Mouse (Mus musculus) midbrain, embryonic 13.5 days (tissue): ENCODE measurements at regions not wholly inside any gene's neighbourhood (a gene's known extent, or its start where the extent isn't known, plus 50 kb on each side); places are given as distances from the start of the nearest gene placed in this dataset.

Experiments used
- ATAC-seq: fragments of 200-750 bp; cut with Nextera tagmentation; 2 replicates; pipeline ENCODE4 v1.8.0; 2017; ENCODE audit warnings: mild to moderate bottlenecking, moderate TSS enrichment, moderate library complexity
- H3K27ac ChIP-seq: fragments of 300-500 bp; sonication (generic); 2 replicates; pipeline ENCODE4 v1.5.1; 2015; ENCODE audit warnings: inconsistent platforms, mild to moderate bottlenecking, moderate library complexity
- H3K27me3 ChIP-seq: fragments of 300-500 bp; sonication (generic); 2 replicates; pipeline ENCODE4 v1.6.1; 2015; ENCODE audit warnings: mild to moderate bottlenecking, inconsistent platforms
- H3K36me3 ChIP-seq: fragments of 300-500 bp; sonication (generic); 2 replicates; pipeline ENCODE4 v1.6.1; 2015; ENCODE audit warnings: mild to moderate bottlenecking, inconsistent platforms
- H3K4me1 ChIP-seq: fragments of 300-500 bp; sonication (generic); replicated peaks from 2 replicates; pipeline ENCODE4 v1.6.1; 2015; ENCODE audit warnings: inconsistent platforms
- H3K4me2 ChIP-seq: fragments of 300-500 bp; sonication (generic); replicated peaks from 2 replicates; pipeline ENCODE4 v1.6.1; 2015; ENCODE audit warnings: moderate library complexity, mild to moderate bottlenecking, inconsistent platforms
- H3K4me3 ChIP-seq: fragments of 300-500 bp; sonication (generic); replicated peaks from 2 replicates; pipeline ENCODE4 v1.5.1; 2015; ENCODE audit warnings: mild to moderate bottlenecking, inconsistent platforms
- H3K9ac ChIP-seq: fragments of 300-500 bp; sonication (generic); replicated peaks from 2 replicates; pipeline ENCODE4 v1.6.1; 2015; ENCODE audit warnings: mild to moderate bottlenecking, inconsistent platforms
- H3K9me3 ChIP-seq: fragments of 300-500 bp; sonication (generic); 2 replicates; pipeline ENCODE4 v1.6.1; 2016; ENCODE audit warnings: mild to moderate bottlenecking, inconsistent platforms
- WGBS: fragments of 180-500 bp; shearing (Covaris S2); methylation state at CpG from one replicate; pipeline ENCODE4 v1.1.7; 2015; 5-methylcytosine and 5-hydroxymethylcytosine counted together

DNA sequence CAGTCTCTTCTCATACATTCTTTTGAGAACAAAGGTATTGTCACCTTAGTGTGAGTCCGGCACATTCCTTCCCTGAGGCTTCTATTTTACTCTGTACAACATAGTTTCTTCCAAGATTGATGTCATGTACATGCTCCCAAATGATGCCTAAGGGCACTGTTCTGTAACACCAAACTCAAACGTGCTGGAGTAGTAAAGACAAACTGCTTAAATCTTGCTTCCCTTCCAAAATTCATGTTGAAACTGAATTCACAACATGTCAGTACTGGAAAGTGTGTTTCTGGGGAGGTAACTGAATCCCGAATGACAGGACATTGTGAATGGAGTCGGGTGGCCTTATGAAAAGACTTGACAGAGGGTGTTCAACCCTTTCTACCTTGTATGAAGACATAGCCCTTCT, 848.8 kb upstream of the Lrrc6 start:
- WGBS: 81% methylated on average over 4 of the region's 4 CpGs
- no peaks in the 10 kb centered on the region for H3K27me3 ChIP-seq
- ATAC-seq: no peak
- H3K4me1 ChIP-seq: no peaks in the 10 kb centered on the region
- no peaks in the 10 kb centered on the region for H3K36me3 ChIP-seq
- H3K9ac ChIP-seq: no peak overlapping the region
- no peaks in the 10 kb centered on the region for H3K9me3 ChIP-seq
- H3K4me3 ChIP-seq: no peak overlapping the region
- no peak overlapping the region for H3K4me2 ChIP-seq
- H3K27ac ChIP-seq: no peak overlapping the region

- H3K4me3 ChIP-seq: no peak overlapping the region
- 86% methylated on average over 7 of the region's 7 CpGs for WGBS
- H3K27me3 ChIP-seq: no peaks in the 10 kb centered on the region
- H3K36me3 ChIP-seq: no peaks in the 10 kb centered on the region
- no peak overlapping the region for H3K27ac ChIP-seq
- ATAC-seq: no peak
- no peaks in the 10 kb centered on the region for H3K4me1 ChIP-seq
- no peaks in the 10 kb centered on the region for H3K9me3 ChIP-seq
- H3K4me2 ChIP-seq: no peak overlapping the region
- H3K9ac ChIP-seq: no peak overlapping the region
These were observed 844.8 kb upstream of the Lrrc6 start for GRCm38 (mm10) chr15:67345179-67346148.

- H3K36me3 ChIP-seq: no peaks in the 10 kb centered on the region
- H3K27ac ChIP-seq: no peak overlapping the region
- ATAC-seq: no peak
- 84% methylated on average over 3 of the region's 3 CpGs for WGBS
- H3K4me1 ChIP-seq: no peaks in the 10 kb centered on the region
- no peak overlapping the region for H3K4me3 ChIP-seq
- no peaks in the 10 kb centered on the region for H3K27me3 ChIP-seq
- no peak overlapping the region for H3K9ac ChIP-seq
- no peaks in the 10 kb centered on the region for H3K9me3 ChIP-seq
- no peak overlapping the region for H3K4me2 ChIP-seq
These were observed 841.3 kb upstream of the Lrrc6 start for GRCm38 (mm10) chr15:67342050-67342449.

- no peak for ATAC-seq
- no peak overlapping the region for H3K27ac ChIP-seq
- no peak overlapping the region for H3K4me3 ChIP-seq
- H3K4me2 ChIP-seq: no peak overlapping the region
- H3K36me3 ChIP-seq: no peaks in the 10 kb centered on the region
- H3K9me3 ChIP-seq: no peaks in the 10 kb centered on the region
- no peaks in the 10 kb centered on the region for H3K27me3 ChIP-seq
- H3K9ac ChIP-seq: no peak overlapping the region
- no peaks in the 10 kb centered on the region for H3K4me1 ChIP-seq
- 94% methylated on average over 5 of the region's 5 CpGs for WGBS
These were observed 836.3 kb upstream of the Lrrc6 start for GRCm38 (mm10) chr15:67337040-67337395.

DNA sequence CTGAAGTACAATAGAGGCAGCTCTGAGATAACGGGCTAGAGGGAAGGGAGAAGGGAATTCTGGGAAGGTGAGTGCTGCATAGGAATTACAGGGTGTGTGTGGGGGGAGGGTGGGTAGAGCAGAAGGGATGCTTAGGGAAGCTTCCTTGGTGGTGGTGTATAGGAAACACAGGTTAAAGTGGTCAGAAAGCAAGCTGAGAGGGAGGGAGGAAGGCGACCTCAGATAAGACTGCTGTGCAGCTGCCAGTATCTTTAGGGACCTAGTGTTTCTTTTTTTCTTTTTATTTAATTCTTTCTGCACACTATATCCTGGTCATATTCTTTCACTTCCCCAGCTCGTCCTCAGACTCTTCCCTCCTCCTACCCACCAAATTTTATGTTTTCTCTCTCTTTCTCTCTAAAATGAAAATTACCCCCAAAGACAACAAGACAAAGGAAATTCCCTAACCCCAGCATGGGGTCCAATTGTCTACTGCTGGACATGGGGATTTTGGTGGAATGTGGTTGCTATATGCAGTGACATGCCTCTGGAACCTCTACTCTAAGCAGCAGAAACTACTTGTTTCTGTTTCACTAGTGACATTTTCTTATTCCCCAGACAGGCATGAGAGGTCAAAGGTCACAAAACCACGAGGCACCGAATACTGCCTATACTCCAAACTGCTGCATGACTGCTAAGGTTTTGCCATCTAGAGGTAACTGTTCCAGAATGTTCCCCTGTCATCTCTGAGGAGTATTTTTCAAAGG, 835.8 kb upstream of the Lrrc6 start:
- Histone ChIP-seq H3K36me3 (no peaks in the 10 kb centered on the region), H3K9ac (no peak overlapping the region), H3K4me2 (no peak overlapping the region), H3K4me3 (no peak overlapping the region), H3K9me3 (no peaks in the 10 kb centered on the region), H3K27ac (no peak overlapping the region), H3K4me1 (no peaks in the 10 kb centered on the region), H3K27me3 (no peaks in the 10 kb centered on the region)
- 55% methylated on average over 5 of the region's 5 CpGs for WGBS
- no peak for ATAC-seq

DNA sequence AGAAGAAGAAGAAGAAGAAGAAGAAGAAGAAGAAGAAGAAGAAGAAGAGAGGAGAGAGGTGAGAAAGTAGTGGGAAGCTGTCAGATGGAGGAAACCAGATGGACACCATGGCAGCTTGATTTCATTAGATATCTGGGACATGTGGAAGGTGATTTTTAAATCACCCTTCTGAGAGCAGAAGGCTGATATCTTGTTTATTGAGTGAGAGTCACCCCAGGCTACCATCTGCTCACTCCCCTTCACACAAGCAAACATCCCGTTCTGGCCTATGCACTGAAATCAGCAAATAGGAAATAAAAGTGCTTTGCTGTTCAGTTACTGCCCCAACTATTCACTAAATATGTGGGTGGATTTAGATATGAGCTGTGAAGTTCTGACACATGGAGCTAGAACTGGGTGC, 831.8 kb upstream of the Lrrc6 start:
- Histone ChIP-seq H3K27ac (no peak overlapping the region), H3K9me3 (no peaks in the 10 kb centered on the region), H3K9ac (no peak overlapping the region), H3K4me1 (no peaks in the 10 kb centered on the region), H3K36me3 (no peaks in the 10 kb centered on the region), H3K4me2 (no peak overlapping the region), H3K27me3 (no peaks in the 10 kb centered on the region), H3K4me3 (no peak overlapping the region)
- WGBS: 85% methylated on average over 1 of the region's 1 CpGs
- ATAC-seq: no peak

DNA sequence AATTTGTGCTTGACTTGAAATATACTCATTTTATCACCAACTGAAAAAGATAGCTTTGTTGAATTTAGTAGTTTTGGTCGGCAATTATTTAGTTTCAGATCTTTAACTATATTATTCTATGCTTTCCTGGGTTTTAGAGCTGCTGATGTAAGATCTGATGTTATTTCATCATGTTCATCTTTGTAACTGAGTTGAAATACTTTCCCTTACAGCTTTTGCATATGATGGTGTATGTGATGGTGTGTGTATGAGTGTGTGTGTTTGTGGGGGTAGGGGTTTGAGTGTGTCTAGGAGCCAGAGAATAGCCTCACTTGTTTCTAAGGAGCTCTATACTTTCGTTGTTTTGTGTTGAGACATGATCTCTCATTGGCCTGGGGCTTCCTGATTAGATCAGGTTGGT, 819.6 kb upstream of the Lrrc6 start:
- H3K9ac ChIP-seq: no peak overlapping the region
- no peak overlapping the region for H3K4me3 ChIP-seq
- H3K27me3 ChIP-seq: no peaks in the 10 kb centered on the region
- H3K9me3 ChIP-seq: no peaks in the 10 kb centered on the region
- H3K36me3 ChIP-seq: no peaks in the 10 kb centered on the region
- 78% methylated on average over 2 of the region's 2 CpGs for WGBS
- H3K4me2 ChIP-seq: no peak overlapping the region
- ATAC-seq: no peak
- H3K4me1 ChIP-seq: no peaks in the 10 kb centered on the region
- no peak overlapping the region for H3K27ac ChIP-seq

GRCm38 (mm10) chr15:67315202-67315601, 814.5 kb upstream of the Lrrc6 start:
- H3K4me1 ChIP-seq: no peaks in the 10 kb centered on the region
- no peak overlapping the region for H3K4me3 ChIP-seq
- no peaks in the 10 kb centered on the region for H3K9me3 ChIP-seq
- no peak overlapping the region for H3K9ac ChIP-seq
- 100% methylated on average over 1 of the region's 1 CpGs for WGBS
- no peak for ATAC-seq
- no peak overlapping the region for H3K4me2 ChIP-seq
- no peak overlapping the region for H3K27ac ChIP-seq
- no peaks in the 10 kb centered on the region for H3K36me3 ChIP-seq
- no peaks in the 10 kb centered on the region for H3K27me3 ChIP-seq

GRCm38 (mm10) chr15:67313648-67314047, 812.9 kb upstream of the Lrrc6 start:
- no peaks in the 10 kb centered on the region for H3K27me3 ChIP-seq
- no peaks in the 10 kb centered on the region for H3K4me1 ChIP-seq
- no peak overlapping the region for H3K4me2 ChIP-seq
- ATAC-seq: no peak
- no peak overlapping the region for H3K27ac ChIP-seq
- H3K4me3 ChIP-seq: no peak overlapping the region
- H3K9ac ChIP-seq: no peak overlapping the region
- H3K36me3 ChIP-seq: no peaks in the 10 kb centered on the region
- H3K9me3 ChIP-seq: no peaks in the 10 kb centered on the region

DNA sequence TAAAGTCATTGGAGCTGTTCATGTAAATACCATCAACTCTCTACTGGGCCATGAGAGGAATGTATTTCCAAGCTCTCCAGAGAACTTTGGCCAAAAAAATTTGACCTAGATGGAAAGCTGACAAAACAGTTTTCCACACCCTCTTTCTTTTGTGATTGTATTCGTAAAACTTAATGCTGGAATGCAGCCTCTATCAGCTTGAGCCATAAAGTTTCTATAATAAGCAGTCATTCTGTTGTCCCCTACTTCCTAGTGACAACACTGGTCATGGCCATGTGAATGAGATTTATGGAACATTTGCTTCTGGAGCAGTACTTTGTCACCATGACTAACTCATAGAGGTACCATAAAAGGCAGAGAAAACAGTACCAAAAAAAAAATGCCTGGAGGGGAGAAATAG, 805.0 kb upstream of the Lrrc6 start:
- ATAC-seq: no peak

DNA sequence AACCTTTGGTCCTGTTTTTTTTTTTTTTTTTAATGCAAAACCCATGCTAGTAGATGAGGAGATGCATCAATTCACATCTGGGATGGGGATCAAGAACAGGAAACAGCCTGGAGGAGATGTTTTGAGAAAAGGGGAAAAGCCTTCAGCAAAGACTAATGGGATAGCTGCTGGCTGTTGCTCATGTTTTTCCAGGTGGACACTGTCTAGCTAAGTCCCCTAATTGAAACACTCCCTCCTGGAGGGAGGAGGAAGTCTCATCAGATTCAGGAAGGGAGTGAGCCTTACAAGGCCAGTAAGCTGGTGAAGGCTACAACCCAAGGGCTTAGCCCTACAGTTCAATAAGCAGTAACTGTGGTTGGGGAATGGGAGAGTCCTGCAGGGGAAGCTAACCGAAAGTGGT, 803.1 kb upstream of the Lrrc6 start:
- Histone ChIP-seq H3K4me3 (no peak overlapping the region), H3K9ac (no peak overlapping the region), H3K27me3 (no peaks in the 10 kb centered on the region), H3K27ac (no peak overlapping the region), H3K9me3 (no peaks in the 10 kb centered on the region), H3K36me3 (no peaks in the 10 kb centered on the region), H3K4me1 (no peaks in the 10 kb centered on the region), H3K4me2 (no peak overlapping the region)
- WGBS: 93% methylated on average over 1 of the region's 1 CpGs
- no peak for ATAC-seq

More for the DNA sequence above, 805.0 kb upstream of the Lrrc6 start:
- 82% methylated on average over 1 of the region's 1 CpGs for WGBS
- Histone ChIP-seq H3K9me3 (no peaks in the 10 kb centered on the region), H3K4me1 (no peaks in the 10 kb centered on the region), H3K4me3 (no peak overlapping the region), H3K4me2 (no peak overlapping the region), H3K27ac (no peak overlapping the region), H3K36me3 (no peaks in the 10 kb centered on the region), H3K27me3 (no peaks in the 10 kb centered on the region), H3K9ac (no peak overlapping the region)

DNA sequence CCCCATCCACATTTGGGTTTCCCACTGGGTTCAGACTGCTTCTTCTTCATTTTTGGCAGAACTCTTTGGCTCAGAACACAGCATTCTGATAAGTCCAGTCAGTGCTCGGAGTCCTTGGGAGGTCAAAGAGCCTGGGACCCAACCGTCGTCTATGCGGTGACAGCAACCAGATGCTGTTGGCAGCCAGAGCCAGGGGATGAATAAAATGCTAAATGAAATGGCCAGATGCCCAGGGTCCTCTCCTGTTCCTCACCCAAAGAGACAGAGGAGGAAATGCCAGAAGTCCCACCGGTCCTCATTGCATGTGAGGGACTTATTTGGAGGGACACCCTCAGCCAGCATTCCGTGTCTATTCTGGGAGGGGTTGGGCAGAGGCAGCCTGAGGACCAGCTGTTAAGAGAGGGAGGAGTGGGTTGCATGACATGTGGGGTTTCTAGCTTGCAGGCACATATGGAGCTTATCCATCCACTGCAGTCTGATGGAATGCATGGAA, 801.2 kb upstream of the Lrrc6 start:
- Histone ChIP-seq H3K4me3 (no peak overlapping the region), H3K4me1 (no peaks in the 10 kb centered on the region), H3K36me3 (no peaks in the 10 kb centered on the region), H3K27ac (no peak overlapping the region), H3K9ac (no peak overlapping the region), H3K9me3 (no peaks in the 10 kb centered on the region), H3K27me3 (no peaks in the 10 kb centered on the region), H3K4me2 (no peak overlapping the region)
- 92% methylated on average over 6 of the region's 6 CpGs for WGBS
- ATAC-seq: no peak
